Mouse (Mus musculus) limb, embryonic 13.5 days (tissue): ENCODE results near the gene P2rx1. TPM values are rescaled to one million over a fixed set of nuclear protein-coding genes. Genes with fewer than 3 reads are reported as not detected.

Experiments
- ATAC-seq: fragments of 200-750 bp; cut with Nextera tagmentation; 2 replicates; pipeline ENCODE4 v1.8.0; 2017; ENCODE audit warnings: low read depth, moderate number of reproducible peaks, moderate TSS enrichment; ENCODE audit not compliant: low FRiP score
- H3K27ac ChIP-seq: fragments of 300-500 bp; sonication (generic); 2 replicates; pipeline ENCODE4 v1.5.1; 2015; ENCODE audit warnings: inconsistent platforms, mild to moderate bottlenecking, moderate library complexity
- H3K27me3 ChIP-seq: fragments of 300-500 bp; sonication (generic); 2 replicates; pipeline ENCODE4 v1.6.1; 2015; ENCODE audit warnings: mild to moderate bottlenecking, inconsistent platforms
- H3K36me3 ChIP-seq: fragments of 300-500 bp; sonication (generic); 2 replicates; pipeline ENCODE4 v1.6.1; 2015; ENCODE audit warnings: inconsistent platforms, mild to moderate bottlenecking, moderate library complexity
- H3K4me1 ChIP-seq: fragments of 300-500 bp; sonication (generic); 2 replicates; pipeline ENCODE4 v1.6.1; 2015; ENCODE audit warnings: inconsistent platforms
- H3K4me2 ChIP-seq: fragments of 300-500 bp; sonication (generic); replicated peaks from 2 replicates; pipeline ENCODE4 v1.6.1; 2015; ENCODE audit warnings: inconsistent platforms, mild to moderate bottlenecking, moderate library complexity
- H3K4me3 ChIP-seq: fragments of 300-500 bp; sonication (generic); 2 replicates; pipeline ENCODE4 v1.5.1; 2015; ENCODE audit warnings: moderate library complexity, mild to moderate bottlenecking, inconsistent platforms
- H3K9ac ChIP-seq: fragments of 300-500 bp; sonication (generic); 2 replicates; pipeline ENCODE4 v1.6.1; 2015; ENCODE audit warnings: mild to moderate bottlenecking, inconsistent platforms
- H3K9me3 ChIP-seq: fragments of 300-500 bp; sonication (generic); 2 replicates; pipeline ENCODE4 v1.6.1; 2016; ENCODE audit warnings: inconsistent platforms
- WGBS: fragments of 180-500 bp; shearing (Covaris S2); methylation state at CpG from one replicate; pipeline ENCODE4 v1.1.7; 2015; 5-methylcytosine and 5-hydroxymethylcytosine counted together
- polyA plus RNA-seq: library from polyadenylated mRNA; unstranded; fragments of >200 nt; fragmentation: Nextera tagmentation; extraction: Ambion mirVana; gene quantifications from 2 replicates; pipeline ENCODE4 v1.2.1, GENCODE M21; 2015

The P2rx1 gene
- 0.84 and 1.0 TPM in 2 replicates for polyA plus RNA-seq

GRCm38 (mm10) chr11:72998771-72999170, at the start of gene P2rx1:
Gene P2rx1 (plus strand): TSS chr11:72999103.
- no peak within 1 kb of the TSS for H3K27ac ChIP-seq
- ATAC-seq = peak; percentile 24; the same call in 1 of the 2 replicates
- 37% methylated on average over 8 of the region's 8 CpGs for WGBS

DNA sequence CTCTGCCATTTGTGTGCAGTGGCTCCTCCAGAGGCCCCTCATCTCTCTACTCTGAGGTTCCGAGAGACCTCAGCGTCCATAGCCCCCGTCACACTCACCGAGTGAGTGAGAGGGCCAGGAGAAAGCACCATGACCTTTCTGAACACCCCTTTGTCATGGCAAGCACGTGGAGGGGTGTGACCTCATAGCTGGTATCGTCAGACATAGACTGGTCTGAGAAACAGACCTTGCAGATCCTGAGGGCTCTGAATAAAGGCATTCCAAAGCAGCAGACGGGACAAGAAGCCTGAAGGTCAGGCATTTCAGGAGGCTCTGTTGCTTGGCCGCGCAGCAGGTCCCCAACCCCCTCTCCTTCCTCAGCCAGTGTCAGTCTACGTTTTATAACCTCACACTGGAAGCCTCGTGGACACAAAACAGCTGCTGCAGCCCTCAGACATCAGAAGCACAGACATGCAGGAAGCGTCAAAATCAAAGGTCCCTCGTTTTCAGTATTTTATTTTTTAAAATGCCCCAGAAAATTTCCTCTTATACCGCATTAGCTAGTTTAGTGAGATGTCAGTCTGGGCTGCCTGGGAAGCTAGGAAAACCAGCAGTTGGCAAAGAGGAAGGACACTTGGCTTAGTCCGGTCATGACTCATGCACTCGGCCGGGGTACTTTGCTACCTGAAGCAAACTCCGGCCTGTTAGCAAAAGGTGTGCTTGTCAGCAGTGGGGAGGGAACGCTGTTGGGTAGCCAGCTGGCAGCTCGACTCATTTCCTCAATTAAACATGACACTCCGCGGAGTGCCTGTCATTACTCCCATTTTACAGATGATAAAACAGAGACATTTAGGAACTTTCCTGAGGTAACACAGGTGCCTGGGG, 47.5 kb upstream of the P2rx1 start:
- peaks cover 40% of the 10 kb centered on the region for H3K4me1 ChIP-seq
- no peak for ATAC-seq
- H3K4me2 ChIP-seq = no peak overlapping the region
- 59% methylated on average over 22 of the region's 22 CpGs for WGBS
- no peak overlapping the region for H3K27ac ChIP-seq
- H3K27me3 ChIP-seq = no peaks in the 10 kb centered on the region
- no peaks in the 10 kb centered on the region for H3K36me3 ChIP-seq
- no peak overlapping the region for H3K9ac ChIP-seq
- peaks cover 6% of the 10 kb centered on the region; the same call in 1 of the 2 replicates for H3K9me3 ChIP-seq
- no peak overlapping the region for H3K4me3 ChIP-seq

More at GRCm38 (mm10) chr11:72998771-72999170, at the start of gene P2rx1:
- Histone ChIP-seq H3K9me3 (no peaks in the 10 kb centered on the region), H3K4me3 (no peak within 1 kb of the TSS), H3K36me3 (no peaks in the 10 kb centered on the region), H3K4me1 (0 out of 2 replicates have a peak, but pooled peaks cover 4% of the 10 kb centered on the region), H3K4me2 (no peak within 1 kb of the TSS), H3K27me3 (no peaks in the 10 kb centered on the region), H3K9ac (no peak within 1 kb of the TSS)

- no peak overlapping the region for H3K4me2 ChIP-seq
- WGBS = 55% methylated on average over 3 of the region's 3 CpGs
- no peaks in the 10 kb centered on the region for H3K27me3 ChIP-seq
- H3K27ac ChIP-seq = peak overlapping the region; percentile 55; the same call in 1 of the 2 replicates
- no peak overlapping the region for H3K9ac ChIP-seq
- H3K9me3 ChIP-seq = peaks cover 6% of the 10 kb centered on the region; the same call in 1 of the 2 replicates
- no peaks in the 10 kb centered on the region for H3K36me3 ChIP-seq
- H3K4me1 ChIP-seq = peaks cover 32% of the 10 kb centered on the region
- ATAC-seq = 0 out of 2 replicates have a peak, but pooled peaks have one; percentile 9
- H3K4me3 ChIP-seq = no peak overlapping the region
Measured at GRCm38 (mm10) chr11:72952226-72952625, 46.7 kb upstream of the P2rx1 start.

DNA sequence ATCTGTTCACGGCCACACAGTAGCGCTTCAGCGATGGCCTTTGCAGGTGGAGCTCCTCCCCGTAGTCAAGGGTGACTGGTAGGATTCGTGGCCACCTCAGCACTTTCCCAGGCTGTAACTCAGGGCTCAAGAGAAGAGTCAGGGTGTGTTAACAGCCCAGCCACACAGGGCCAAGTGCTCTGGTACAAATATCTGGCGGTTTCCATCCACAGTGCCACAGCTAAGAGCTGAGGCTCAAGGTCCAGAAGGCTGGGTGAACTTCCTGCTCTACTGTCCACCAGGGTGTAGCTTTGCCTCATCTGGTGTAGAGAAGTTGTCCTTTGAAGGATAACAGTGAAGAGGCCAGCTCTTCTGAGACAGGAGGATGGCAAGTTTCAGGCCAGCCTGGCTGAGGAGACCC, 46.2 kb upstream of the P2rx1 start:
- H3K4me2 ChIP-seq = no peak overlapping the region
- no peak overlapping the region for H3K4me3 ChIP-seq
- peaks cover 28% of the 10 kb centered on the region for H3K4me1 ChIP-seq
- H3K9me3 ChIP-seq = peaks cover 6% of the 10 kb centered on the region; the same call in 1 of the 2 replicates
- peak overlapping the region; percentile 55; the same call in 1 of the 2 replicates for H3K27ac ChIP-seq
- 85% methylated on average over 6 of the region's 6 CpGs for WGBS
- H3K36me3 ChIP-seq = no peaks in the 10 kb centered on the region
- no peak overlapping the region for H3K9ac ChIP-seq
- no peak for ATAC-seq
- no peaks in the 10 kb centered on the region for H3K27me3 ChIP-seq

DNA sequence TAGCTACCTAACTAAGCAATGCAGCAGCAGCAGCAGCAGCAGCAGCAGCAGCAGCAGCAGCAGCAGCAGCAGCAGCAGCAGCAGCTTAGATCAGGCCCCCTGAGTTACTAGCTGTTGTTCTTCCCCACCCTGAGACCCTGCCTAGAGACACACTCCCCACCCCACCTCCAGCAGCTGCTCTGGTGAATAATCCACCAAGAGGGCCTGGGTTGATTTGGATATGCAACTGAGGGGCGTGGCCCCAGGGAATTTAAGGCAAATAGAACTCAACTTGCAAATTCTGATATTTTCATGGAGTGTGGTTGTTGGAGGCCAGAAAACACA, 45.8 kb upstream of the P2rx1 start:
- H3K4me1 ChIP-seq = peaks cover 28% of the 10 kb centered on the region
- ATAC-seq = no peak
- H3K36me3 ChIP-seq = no peaks in the 10 kb centered on the region
- H3K9me3 ChIP-seq = peaks cover 6% of the 10 kb centered on the region; the same call in 1 of the 2 replicates
- H3K9ac ChIP-seq = no peak overlapping the region
- H3K27ac ChIP-seq = peak overlapping the region; percentile 55; the same call in 1 of the 2 replicates
- WGBS = 83% methylated on average over 1 of the region's 1 CpGs
- no peak overlapping the region for H3K4me3 ChIP-seq
- H3K4me2 ChIP-seq = no peak overlapping the region
- H3K27me3 ChIP-seq = no peaks in the 10 kb centered on the region

- no peak overlapping the region for H3K4me2 ChIP-seq
- no peak overlapping the region for H3K4me3 ChIP-seq
- no peak overlapping the region for H3K27ac ChIP-seq
- no peak overlapping the region for H3K9ac ChIP-seq
- peaks cover 3% of the 10 kb centered on the region; the same call in 1 of the 2 replicates for H3K27me3 ChIP-seq
- no peak for ATAC-seq
- peaks cover 6% of the 10 kb centered on the region; the same call in 1 of the 2 replicates for H3K9me3 ChIP-seq
- 86% methylated on average over 4 of the region's 4 CpGs for WGBS
- H3K4me1 ChIP-seq = peaks cover 28% of the 10 kb centered on the region
- H3K36me3 ChIP-seq = no peaks in the 10 kb centered on the region
Measured at GRCm38 (mm10) chr11:72953440-72954151, 45.3 kb upstream of the P2rx1 start.

DNA sequence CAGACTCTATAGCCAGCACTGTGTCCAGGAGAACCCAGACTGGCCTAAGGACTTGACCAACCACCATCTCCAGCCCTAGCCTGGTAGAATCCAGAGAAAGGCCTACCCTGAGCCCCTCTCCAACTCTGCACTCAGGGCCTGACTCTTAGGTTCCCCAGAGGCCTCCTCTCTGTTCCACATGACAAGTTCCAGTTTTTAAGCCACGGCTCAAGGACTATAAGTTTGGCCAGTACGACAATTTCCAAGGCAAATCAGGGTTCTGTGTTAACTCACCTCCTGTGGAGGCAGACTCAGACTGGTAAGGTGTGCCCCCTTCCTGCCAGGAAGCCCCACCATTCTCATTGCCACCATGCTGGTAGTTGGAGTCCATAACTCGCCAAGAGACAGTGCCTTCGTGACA, 44.7 kb upstream of the P2rx1 start:
- H3K9me3 ChIP-seq = peaks cover 6% of the 10 kb centered on the region; the same call in 1 of the 2 replicates

GRCm38 (mm10) chr11:72955339-72955974, 43.4 kb upstream of the P2rx1 start:
- Histone ChIP-seq H3K27ac (no peak overlapping the region), H3K4me2 (no peak overlapping the region), H3K9me3 (no peaks in the 10 kb centered on the region), H3K36me3 (no peaks in the 10 kb centered on the region), H3K9ac (no peak overlapping the region), H3K4me1 (peaks cover 30% of the 10 kb centered on the region), H3K27me3 (peaks cover 22% of the 10 kb centered on the region), H3K4me3 (no peak overlapping the region)
- ATAC-seq = no peak
- 76% methylated on average over 5 of the region's 5 CpGs for WGBS

More for the DNA sequence above, 44.7 kb upstream of the P2rx1 start:
- H3K4me1 ChIP-seq = peaks cover 28% of the 10 kb centered on the region
- H3K36me3 ChIP-seq = no peaks in the 10 kb centered on the region
- no peak overlapping the region for H3K27ac ChIP-seq
- no peak overlapping the region for H3K4me3 ChIP-seq
- ATAC-seq = no peak
- H3K27me3 ChIP-seq = peaks cover 9% of the 10 kb centered on the region
- no peak overlapping the region for H3K4me2 ChIP-seq
- H3K9ac ChIP-seq = no peak overlapping the region
- 91% methylated on average over 4 of the region's 4 CpGs for WGBS

GRCm38 (mm10) chr11:72957318-72957717, 41.6 kb upstream of the P2rx1 start:
- H3K9me3 ChIP-seq = no peaks in the 10 kb centered on the region
- H3K27ac ChIP-seq = no peak overlapping the region
- no peak overlapping the region for H3K9ac ChIP-seq
- no peak overlapping the region for H3K4me3 ChIP-seq
- WGBS = 55% methylated on average over 2 of the region's 2 CpGs
- H3K4me1 ChIP-seq = peaks cover 32% of the 10 kb centered on the region
- H3K27me3 ChIP-seq = peaks cover 40% of the 10 kb centered on the region
- H3K4me2 ChIP-seq = no peak overlapping the region
- no peak for ATAC-seq
- no peaks in the 10 kb centered on the region for H3K36me3 ChIP-seq

- ATAC-seq = no peak
- peaks cover 60% of the 10 kb centered on the region for H3K27me3 ChIP-seq
- no peak overlapping the region for H3K9ac ChIP-seq
- no peaks in the 10 kb centered on the region for H3K9me3 ChIP-seq
- H3K4me3 ChIP-seq = peak overlapping the region; percentile 43; the same call in 1 of the 2 replicates
- no peaks in the 10 kb centered on the region for H3K36me3 ChIP-seq
- 8% methylated on average over 15 of the region's 15 CpGs for whole genome bisulfite sequencing
- H3K4me2 ChIP-seq = peak overlapping the region; percentile 67; the same call in 1 of the 2 replicates
- peaks cover 16% of the 10 kb centered on the region for H3K4me1 ChIP-seq
- no peak overlapping the region for H3K27ac ChIP-seq
Measured at GRCm38 (mm10) chr11:72959924-72960679, 38.8 kb upstream of the P2rx1 start.

GRCm38 (mm10) chr11:72960723-72961071, 38.2 kb upstream of the P2rx1 start:
- peak overlapping the region; percentile 67 for H3K4me2 ChIP-seq
- H3K4me3 ChIP-seq = peak overlapping the region; percentile 43
- 2% methylated on average over 15 of the region's 15 CpGs for WGBS
- no peaks in the 10 kb centered on the region for H3K9me3 ChIP-seq
- H3K4me1 ChIP-seq = peaks cover 16% of the 10 kb centered on the region
- ATAC-seq = no peak
- H3K9ac ChIP-seq = 0 out of 2 replicates have a peak overlapping the region, but pooled peaks have one; percentile 39
- H3K27me3 ChIP-seq = peaks cover 60% of the 10 kb centered on the region
- no peak overlapping the region for H3K27ac ChIP-seq
- no peaks in the 10 kb centered on the region for H3K36me3 ChIP-seq
